Mouse (Mus musculus) stomach, embryonic 14.5 days (tissue): ENCODE measurements around the gene Clec12b. TPM values are rescaled to one million over a fixed set of nuclear protein-coding genes. Genes with fewer than 3 reads are reported as not detected.
A peak's percentile ranks its signal among the peaks of the same experiment; 100 is the strongest.

Experiments
- ATAC-seq: fragments of 200-750 bp; cut with Nextera tagmentation; 2 replicates; pipeline ENCODE4 v1.8.0; 2017; ENCODE audit warnings: low read depth, moderate TSS enrichment; ENCODE audit not compliant: insufficient number of reproducible peaks, insufficient read depth, low FRiP score
- H3K27ac ChIP-seq: fragments of 300-500 bp; sonication (generic); 2 replicates; pipeline ENCODE4 v1.5.1; 2014; ENCODE audit warnings: mild to moderate bottlenecking, low read length, moderate library complexity, mixed read lengths
- H3K27me3 ChIP-seq: fragments of 300-500 bp; sonication (generic); 2 replicates; pipeline ENCODE4 v1.6.1; 2014; ENCODE audit warnings: low read length, control low read depth, mixed read lengths; ENCODE audit not compliant: control insufficient read depth, insufficient read depth
- H3K36me3 ChIP-seq: fragments of 300-500 bp; sonication (generic); 2 replicates; pipeline ENCODE4 v1.6.1; 2014; ENCODE audit warnings: mild to moderate bottlenecking, control low read depth, low read length, moderate library complexity, mixed read lengths; ENCODE audit not compliant: control insufficient read depth, insufficient read depth
- H3K4me1 ChIP-seq: fragments of 300-500 bp; sonication (generic); 2 replicates; pipeline ENCODE4 v1.6.1; 2014; ENCODE audit warnings: low read length, control low read depth, mixed read lengths; ENCODE audit not compliant: control insufficient read depth, insufficient read depth
- H3K4me2 ChIP-seq: fragments of 300-500 bp; sonication (generic); replicated peaks from 2 replicates; pipeline ENCODE4 v1.6.1; 2014; ENCODE audit warnings: low read depth, low read length, control low read depth
- H3K4me3 ChIP-seq: fragments of 300-500 bp; sonication (generic); 2 replicates; pipeline ENCODE4 v1.5.1; 2014; ENCODE audit warnings: low read depth, low read length, control low read depth
- H3K9ac ChIP-seq: fragments of 300-500 bp; sonication (generic); replicated peaks from 2 replicates; pipeline ENCODE4 v1.6.1; 2014; ENCODE audit warnings: low read depth, mild to moderate bottlenecking, control low read depth, low read length, moderate library complexity, mixed read lengths
- H3K9me3 ChIP-seq: fragments of 300-500 bp; sonication (generic); 2 replicates; pipeline ENCODE4 v1.6.1; 2016; ENCODE audit warnings: low read depth, low read length, control low read depth; ENCODE audit not compliant: control insufficient read depth
- WGBS: fragments of 180-500 bp; shearing (Covaris S2); extraction: QIAGEN DNeasy Blood & Tissue Kit; methylation state at CpG from one replicate; pipeline ENCODE4 v1.1.7; 2014; 5-methylcytosine and 5-hydroxymethylcytosine counted together
- polyA plus RNA-seq: library from polyadenylated mRNA; unstranded; fragments of >200 nt; fragmentation: Nextera tagmentation; extraction: Ambion mirVana; gene quantifications from 2 replicates; pipeline ENCODE4 v1.2.1, GENCODE M21; 2014

Clec12b gene
- polyA plus RNA-seq, 1 experiment from 2014 or later = not detected

GRCm38 (mm10) chr6:129333674-129334078, 52.0 kb downstream of the Clec12b start:
- Histone ChIP-seq H3K9ac (no peak overlapping the region), H3K27me3 (no peaks in the 10 kb centered on the region), H3K4me1 (no peaks in the 10 kb centered on the region), H3K4me3 (no peak overlapping the region), H3K27ac (no peak overlapping the region), H3K9me3 (no peaks in the 10 kb centered on the region), H3K36me3 (no peaks in the 10 kb centered on the region), H3K4me2 (no peak overlapping the region)
- ATAC-seq = peak; percentile 46; the same call in 1 of the 2 replicates
- WGBS = 35% methylated on average over 11 of the region's 11 CpGs

GRCm38 (mm10) chr6:129331610-129332009, 54.1 kb downstream of the Clec12b start, which contains the start of gene 4922502D21Rik:
4922502D21Rik (minus strand) TSS chr6:129331796.
- Histone ChIP-seq H3K4me2 (no peak within 1 kb of the TSS), H3K36me3 (no peaks in the 10 kb centered on the region), H3K27ac (no peak within 1 kb of the TSS), H3K4me3 (no peak within 1 kb of the TSS), H3K4me1 (no peaks in the 10 kb centered on the region), H3K27me3 (no peaks in the 10 kb centered on the region), H3K9me3 (no peaks in the 10 kb centered on the region), H3K9ac (no peak within 1 kb of the TSS)
- 52% methylated on average over 11 of the region's 11 CpGs for WGBS
- ATAC-seq = no peak

- 57% methylated on average over 13 of the region's 13 CpGs for WGBS
- H3K4me3 ChIP-seq = no peak overlapping the region
- no peak for ATAC-seq
- no peak overlapping the region for H3K9ac ChIP-seq
- H3K4me1 ChIP-seq = no peaks in the 10 kb centered on the region
- H3K36me3 ChIP-seq = no peaks in the 10 kb centered on the region
- no peak overlapping the region for H3K27ac ChIP-seq
- H3K4me2 ChIP-seq = no peak overlapping the region
- no peaks in the 10 kb centered on the region for H3K9me3 ChIP-seq
- H3K27me3 ChIP-seq = no peaks in the 10 kb centered on the region
Measured at GRCm38 (mm10) chr6:129326568-129327150, 59.0 kb downstream of the Clec12b start.

- Histone ChIP-seq H3K4me2 (no peak overlapping the region), H3K9ac (no peak overlapping the region), H3K9me3 (no peaks in the 10 kb centered on the region), H3K27ac (no peak overlapping the region), H3K36me3 (no peaks in the 10 kb centered on the region), H3K27me3 (no peaks in the 10 kb centered on the region), H3K4me3 (no peak overlapping the region), H3K4me1 (no peaks in the 10 kb centered on the region)
- WGBS = 72% methylated on average over 1 of the region's 1 CpGs
- ATAC-seq = no peak
Measured at GRCm38 (mm10) chr6:129326016-129326415, 59.7 kb downstream of the Clec12b start.

Other genes starting within 250 kb of the Clec12b start
- gene Clec2d, start 205.3 kb downstream of the Clec12b start, polyA plus RNA-seq = 0.56 and 0.68 TPM in 2 replicates
- gene Cd69, start 110.4 kb downstream of the Clec12b start, polyA plus RNA-seq = 0.17 and 0.20 TPM in 2 replicates
- gene 4922502D21Rik, start 54.1 kb downstream of the Clec12b start, polyA plus RNA-seq = not detected in 2 replicates
- gene Clec12a, start 43.2 kb downstream of the Clec12b start, polyA plus RNA-seq = 1.0 and 1.8 TPM in 2 replicates
- gene Clec1b, start 11.4 kb upstream of the Clec12b start, polyA plus RNA-seq = 0.71 and 1.4 TPM in 2 replicates
- gene Clec9a, start 23.0 kb upstream of the Clec12b start, polyA plus RNA-seq = 0.19 and 0.46 TPM in 2 replicates
- gene Clec1a, start 66.1 kb upstream of the Clec12b start, polyA plus RNA-seq = 3.1 and 3.3 TPM in 2 replicates
- gene Olr1, start 121.3 kb upstream of the Clec12b start, polyA plus RNA-seq = not detected in 2 replicates
- not detected in 2 replicates for gene Tmem52b, start 126.7 kb upstream of the Clec12b start, polyA plus RNA-seq
- gene Gabarapl1, start 147.3 kb upstream of the Clec12b start, polyA plus RNA-seq = 13.2 and 15.6 TPM in 2 replicates
- gene Klre1, start 192.0 kb upstream of the Clec12b start, polyA plus RNA-seq = not detected in 2 replicates
- gene Klrd1, start 205.9 kb upstream of the Clec12b start, polyA plus RNA-seq = 0.29 and 0.69 TPM in 2 replicates
- gene Klrk1, start 238.0 kb upstream of the Clec12b start, polyA plus RNA-seq = 0.12 TPM in 1 of 2 replicates, not detected in the other